Mouse (Mus musculus) spleen, postnatal 36 days (tissue): ENCODE data around the gene Gdpd5.
A peak's percentile ranks its signal among the peaks of the same experiment; 100 is the strongest.

Experiments
- DNase-seq, 2 experiments: peaks; one replicate each; pipeline ENCODE4 v3.0.0; 2022; ENCODE audit warnings: low spot score in 2 of 2, mixed read lengths in 1 of 2

The Gdpd5 gene

GRCm38 (mm10) chr7:99405386-99406155 is 24.4 kb downstream of the Gdpd5 start:
- DNase-seq = no peak

- DNase-seq = peak; percentile 18 to 41
Observed at GRCm38 (mm10) chr7:99407598-99407997, 26.4 kb downstream of the Gdpd5 start.

GRCm38 (mm10) chr7:99409441-99410222 is 28.4 kb downstream of the Gdpd5 start:
- no peak for DNase-seq

GRCm38 (mm10) chr7:99410315-99410714 is 29.1 kb downstream of the Gdpd5 start:
- no peak for DNase-seq

GRCm38 (mm10) chr7:99411047-99411779 is 30.0 kb downstream of the Gdpd5 start:
- no peak for DNase-seq

- no peak for DNase-seq
Observed at GRCm38 (mm10) chr7:99415045-99415444, 33.8 kb downstream of the Gdpd5 start.

- DNase-seq = no peak
Observed at GRCm38 (mm10) chr7:99419311-99419710, 38.1 kb downstream of the Gdpd5 start.

- DNase-seq = no peak
Observed at GRCm38 (mm10) chr7:99421006-99421405, 39.8 kb downstream of the Gdpd5 start.

GRCm38 (mm10) chr7:99424538-99425155 is 43.4 kb downstream of the Gdpd5 start:
- no peak for DNase-seq

GRCm38 (mm10) chr7:99425706-99426105 is 44.5 kb downstream of the Gdpd5 start:
- DNase-seq = no peak

GRCm38 (mm10) chr7:99427031-99427430 is 45.8 kb downstream of the Gdpd5 start:
- no peak for DNase-seq

GRCm38 (mm10) chr7:99427987-99428386 is 46.8 kb downstream of the Gdpd5 start:
- no peak for DNase-seq

GRCm38 (mm10) chr7:99428836-99429235 is 47.6 kb downstream of the Gdpd5 start:
- no peak for DNase-seq

- DNase-seq = no peak
Observed at GRCm38 (mm10) chr7:99429786-99430185, 48.6 kb downstream of the Gdpd5 start.

- no peak for DNase-seq
Observed at GRCm38 (mm10) chr7:99430246-99430645, 49.0 kb downstream of the Gdpd5 start.

- no peak for DNase-seq
Observed at GRCm38 (mm10) chr7:99432248-99432647, 51.0 kb downstream of the Gdpd5 start.

- no peak for DNase-seq
Observed at GRCm38 (mm10) chr7:99432863-99433262, 51.6 kb downstream of the Gdpd5 start.

- DNase-seq = peak; percentile 41
Observed at GRCm38 (mm10) chr7:99434672-99435250, 53.5 kb downstream of the Gdpd5 start.

- DNase-seq = no peak
Observed at GRCm38 (mm10) chr7:99436530-99436929, 55.3 kb downstream of the Gdpd5 start.

GRCm38 (mm10) chr7:99438881-99439280 is 57.7 kb downstream of the Gdpd5 start:
- no peak for DNase-seq

GRCm38 (mm10) chr7:99441534-99442072 is 60.4 kb downstream of the Gdpd5 start:
- DNase-seq = peak in 1 of 2 experiments; percentile 21
